Mouse (Mus musculus) layer of hippocampus, adult 9-10 months (tissue): ENCODE measurements around the gene Htatip2.
A peak's percentile ranks its signal among the peaks of the same experiment; 100 is the strongest.

Experiments
- DNase-seq: peaks from one replicate; pipeline ENCODE4 v3.0.0; 2022; ENCODE audit warnings: low spot score

The Htatip2 gene

DNA sequence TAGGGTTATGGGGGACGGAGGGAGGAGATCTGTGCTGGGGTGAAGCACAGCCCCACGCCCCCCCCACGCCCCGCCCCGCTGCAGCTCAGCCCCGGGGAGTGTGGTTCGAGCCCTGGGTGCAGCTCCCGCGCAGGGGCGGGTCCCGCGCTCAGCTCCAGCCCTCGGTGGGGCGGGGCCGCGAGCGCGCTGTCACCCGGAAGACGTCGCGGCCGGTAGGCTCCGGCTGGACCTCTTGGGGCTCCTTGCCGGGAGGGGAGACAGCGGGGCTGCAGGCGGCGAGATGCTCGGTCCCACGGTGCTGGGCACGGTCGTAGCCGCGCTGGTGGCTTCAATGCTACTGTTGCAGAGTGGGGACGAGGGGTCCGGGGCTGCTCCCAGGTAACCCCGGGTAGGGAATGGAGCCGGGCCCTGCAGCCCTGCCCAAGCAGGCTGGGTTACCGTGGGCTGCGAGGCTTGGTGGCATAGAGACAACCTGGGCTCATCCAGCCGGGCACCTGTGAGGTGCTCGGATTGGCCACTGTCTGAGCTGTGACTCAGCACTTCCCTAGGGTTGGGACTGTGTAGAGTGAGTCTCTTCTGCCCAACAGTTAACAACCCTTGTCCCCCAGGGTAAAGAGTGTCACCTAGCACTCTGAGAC is at the start of gene Htatip2:
Htatip2 (plus strand) TSS at position 182 of the 638 bp plus-strand sequence.
- no peak for DNase-seq

DNA sequence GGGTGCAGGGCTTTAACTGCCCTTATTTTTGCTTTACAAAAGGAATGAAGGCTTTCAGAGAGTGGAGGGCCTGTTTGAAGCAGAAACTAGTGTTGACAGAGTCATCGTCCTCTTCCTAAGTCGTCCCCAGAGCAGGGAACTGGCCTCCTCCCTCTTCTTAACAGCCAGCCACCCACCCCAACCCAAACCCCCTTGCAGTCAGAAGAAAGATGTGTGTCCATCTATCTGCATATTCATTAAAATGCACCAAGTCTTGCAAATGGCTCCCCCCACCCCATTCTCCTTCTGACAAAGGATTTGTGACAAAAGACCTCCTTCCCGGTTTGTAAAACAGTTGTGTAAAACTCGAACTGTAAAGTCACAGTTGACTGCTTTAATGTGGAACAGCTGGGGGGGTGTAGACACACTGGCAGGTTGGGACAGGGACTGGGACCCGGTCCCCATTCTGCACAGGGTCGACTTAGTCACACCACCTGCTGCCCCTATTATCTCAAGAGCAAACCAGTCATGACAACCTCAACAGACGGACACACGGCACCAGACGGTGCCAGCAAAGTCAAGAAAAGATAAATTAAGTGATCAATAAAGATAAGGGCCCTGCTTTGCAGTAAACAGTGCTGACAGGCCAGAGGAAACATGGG is 49.4 kb upstream of the Htatip2 start:
- DNase-seq: no peak

DNA sequence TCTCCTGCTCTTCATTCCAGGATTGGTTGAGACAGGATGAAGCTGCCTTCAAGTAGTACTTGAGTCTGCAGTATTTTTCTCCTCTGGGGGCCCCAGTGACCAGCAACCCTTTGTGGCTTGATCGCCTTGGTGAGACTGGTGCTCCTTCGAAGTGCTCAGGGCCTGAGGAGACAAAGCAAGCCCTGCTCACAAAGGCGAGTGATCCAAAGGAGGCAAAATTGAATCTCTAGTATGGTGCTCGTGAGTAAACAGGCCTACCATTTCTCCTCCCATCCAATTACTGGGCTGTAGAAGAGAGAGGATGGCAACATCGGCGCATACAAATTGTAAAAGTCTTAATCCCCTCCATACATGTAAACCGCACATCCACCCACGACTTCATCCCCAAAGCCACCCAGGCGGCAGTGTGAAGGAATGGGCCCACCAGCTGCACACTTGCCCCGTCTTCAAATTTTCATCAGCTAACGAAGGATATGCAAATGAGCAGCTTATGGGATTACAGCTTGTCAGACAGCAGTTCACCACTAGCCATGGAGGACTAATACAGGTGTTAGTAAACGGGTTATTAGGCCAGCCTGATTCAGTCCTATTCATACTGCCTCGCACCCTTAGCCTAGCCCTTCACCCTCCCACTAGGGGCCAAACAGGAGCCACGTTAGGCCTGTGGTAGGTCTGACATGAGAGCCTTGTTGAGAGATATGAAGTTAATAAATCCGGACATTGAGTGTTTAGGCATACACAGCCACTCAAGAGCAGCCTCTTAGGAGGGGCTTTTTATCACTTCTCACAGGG is 40.8 kb upstream of the Htatip2 start:
- no peak for DNase-seq

DNA sequence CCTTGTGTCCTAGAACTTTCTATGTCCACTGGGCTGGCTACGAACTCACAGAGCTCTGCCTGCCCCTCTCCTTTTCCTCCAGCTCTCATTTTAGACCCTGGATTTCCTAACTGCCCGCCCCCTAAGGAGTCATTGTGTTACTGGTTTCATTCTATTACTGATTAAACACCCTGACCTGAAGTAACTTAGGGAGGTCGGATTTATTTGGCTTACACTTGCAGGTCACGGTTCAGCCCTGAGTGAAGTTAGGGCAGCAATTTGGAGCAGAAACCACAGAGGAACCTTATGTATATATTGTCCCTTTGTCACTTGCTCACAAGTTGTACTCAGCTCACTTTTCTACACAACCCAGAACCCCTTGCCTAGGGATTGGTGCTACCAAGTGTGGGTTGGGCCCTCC is 24.6 kb upstream of the Htatip2 start:
- no peak for DNase-seq

DNA sequence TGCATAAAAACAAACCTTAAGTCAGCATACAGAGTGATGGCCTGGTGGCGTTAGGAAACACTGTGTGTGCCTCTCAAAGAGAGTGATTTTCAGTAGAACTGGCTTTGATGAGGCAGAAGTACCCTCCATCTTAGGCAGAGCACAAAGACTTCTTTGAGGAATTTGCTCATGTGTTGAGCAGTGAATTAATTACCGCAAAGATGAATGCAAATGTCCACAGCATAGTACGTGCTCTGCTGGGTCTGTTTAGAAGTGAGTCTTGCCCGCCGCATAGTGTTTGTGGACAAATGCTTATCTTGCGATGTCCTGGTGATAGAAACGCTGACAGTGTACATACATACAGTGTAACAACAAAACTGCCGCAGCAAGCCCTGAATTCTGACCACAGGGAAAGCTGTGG is 19.5 kb upstream of the Htatip2 start:
- no peak for DNase-seq

DNA sequence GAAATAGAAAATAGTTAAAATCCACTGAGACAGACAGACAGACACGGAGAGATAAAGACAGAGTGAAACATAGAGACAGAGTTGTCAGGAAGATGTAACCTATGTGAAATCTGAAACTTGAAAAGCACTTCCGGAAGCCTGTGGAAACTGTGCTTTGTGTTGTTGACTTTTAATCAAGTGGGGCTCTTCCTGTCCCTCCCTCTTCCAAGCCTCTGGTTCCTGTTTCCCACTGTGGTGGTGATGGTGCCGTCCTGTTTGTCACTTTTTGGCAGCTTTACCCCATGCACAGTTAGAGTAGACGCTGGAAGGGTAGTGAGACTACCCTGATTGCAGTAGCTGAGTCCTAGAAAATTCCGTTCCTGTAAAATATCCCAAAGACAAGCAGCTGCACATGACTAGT is 17.4 kb upstream of the Htatip2 start:
- DNase-seq: no peak

DNA sequence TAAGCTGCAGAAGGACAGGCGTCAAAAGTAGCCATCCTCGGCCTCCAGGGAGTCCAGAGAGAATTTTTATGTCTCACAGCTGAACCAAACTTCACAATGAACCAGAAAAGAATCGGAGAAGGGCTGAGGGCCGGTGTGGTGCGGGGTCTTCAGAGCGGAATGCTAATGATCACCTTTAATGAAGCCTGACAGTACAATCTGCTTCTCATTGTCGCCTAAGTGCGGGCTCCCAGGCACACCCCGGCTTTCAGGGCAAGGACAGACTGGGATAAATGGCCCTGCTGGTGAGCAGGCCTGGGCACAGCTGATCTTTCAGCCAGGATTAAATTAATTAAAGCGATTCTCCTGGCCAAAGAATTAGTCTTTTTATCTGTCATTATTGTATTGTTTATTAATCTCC is 17.0 kb upstream of the Htatip2 start:
- no peak for DNase-seq

DNA sequence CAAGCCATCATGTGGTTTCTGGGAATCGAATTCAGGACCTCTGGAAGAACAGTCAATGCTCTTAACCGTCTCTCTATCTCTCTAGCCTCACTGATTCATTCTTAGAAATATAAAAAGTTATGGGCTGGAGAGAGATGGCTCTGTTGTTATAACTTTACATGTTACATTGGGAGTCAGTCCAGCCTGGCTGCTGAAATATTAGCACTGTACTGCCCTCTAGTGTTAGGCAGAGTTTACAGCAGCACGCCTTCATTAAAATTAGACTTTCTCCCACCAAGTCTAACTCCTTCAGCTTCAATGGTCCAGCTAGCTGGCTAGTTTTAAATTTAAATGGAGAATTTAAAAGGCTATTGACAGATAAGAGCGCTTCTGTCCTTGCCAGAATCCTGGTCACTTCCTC is 7.8 kb upstream of the Htatip2 start:
- peak; percentile 38 for DNase-seq

DNA sequence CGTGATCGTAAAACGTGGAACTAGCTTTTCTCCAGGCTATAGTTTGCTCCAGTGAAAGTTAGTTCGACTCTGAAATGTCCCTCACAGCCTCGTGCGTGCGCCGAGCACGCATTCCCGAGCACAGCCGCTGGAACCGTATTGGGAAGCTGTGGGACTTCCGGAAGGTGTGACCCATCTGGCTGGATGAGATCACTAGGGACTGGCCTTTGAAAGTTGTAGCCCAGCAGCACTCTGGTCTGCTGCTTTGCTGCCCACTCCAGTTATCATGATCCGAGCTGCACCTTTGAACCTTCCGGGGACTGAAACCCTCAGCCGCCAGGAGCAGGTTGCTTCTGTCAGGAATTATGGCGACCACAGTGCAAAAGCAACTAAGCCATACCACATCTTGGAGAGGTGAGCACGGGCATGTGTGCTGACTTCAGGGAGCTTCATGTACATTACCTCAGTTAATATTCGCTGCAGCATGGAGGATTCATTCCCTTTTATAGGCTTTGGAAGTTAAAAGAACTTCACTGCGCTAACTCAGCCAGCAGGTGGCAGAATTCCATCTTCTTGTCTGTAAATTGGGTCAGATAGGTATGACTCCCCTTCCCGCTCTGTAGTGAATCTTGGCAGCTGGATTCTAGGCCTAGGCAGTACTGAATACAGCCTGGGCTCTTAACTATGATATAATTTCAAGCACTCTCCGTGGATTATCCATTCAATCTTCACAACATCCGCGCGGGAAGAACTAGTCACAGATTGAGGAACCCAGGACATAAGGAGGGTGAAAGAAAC is 6.0 kb upstream of the Htatip2 start:
- DNase-seq: no peak

DNA sequence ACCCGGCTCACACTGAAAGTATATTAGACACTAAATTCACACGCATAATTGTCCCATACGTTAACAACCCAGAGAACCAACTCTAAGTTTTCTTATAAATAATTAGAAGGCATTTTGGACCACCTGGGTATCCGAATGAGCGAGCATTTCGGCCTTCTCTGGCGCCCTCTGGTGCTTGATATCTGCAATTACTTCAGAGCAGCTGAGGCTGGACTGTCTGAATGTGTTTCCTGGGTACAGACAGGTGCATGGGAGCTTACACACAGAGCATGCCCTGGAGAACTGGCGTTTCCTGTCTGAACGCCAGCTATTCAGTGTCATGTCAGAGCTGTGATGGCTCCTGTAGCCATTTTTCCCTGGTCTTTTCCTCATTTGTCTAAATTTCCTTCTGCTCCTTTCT is 4.1 kb upstream of the Htatip2 start:
- DNase-seq: no peak

DNA sequence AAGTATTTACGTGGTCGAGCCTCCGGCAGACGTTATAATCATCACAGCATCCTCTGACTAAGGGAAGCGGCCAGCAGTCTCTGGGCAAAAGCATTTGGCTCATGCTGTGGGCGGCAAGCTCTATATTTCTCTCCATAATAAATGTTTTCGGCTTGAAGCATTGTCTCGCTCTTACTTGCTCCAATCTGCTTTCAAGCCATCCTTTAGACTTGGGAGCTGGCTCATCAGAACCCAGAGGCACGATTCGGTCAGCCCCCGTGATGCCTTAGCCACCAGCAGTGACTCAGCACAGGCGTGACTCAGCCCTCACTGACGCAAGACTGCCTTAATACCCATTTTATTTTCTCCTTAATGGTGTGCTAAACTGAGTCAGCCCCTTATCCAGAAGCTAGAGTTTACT is 3.7 kb downstream of the Htatip2 start:
- no peak for DNase-seq

DNA sequence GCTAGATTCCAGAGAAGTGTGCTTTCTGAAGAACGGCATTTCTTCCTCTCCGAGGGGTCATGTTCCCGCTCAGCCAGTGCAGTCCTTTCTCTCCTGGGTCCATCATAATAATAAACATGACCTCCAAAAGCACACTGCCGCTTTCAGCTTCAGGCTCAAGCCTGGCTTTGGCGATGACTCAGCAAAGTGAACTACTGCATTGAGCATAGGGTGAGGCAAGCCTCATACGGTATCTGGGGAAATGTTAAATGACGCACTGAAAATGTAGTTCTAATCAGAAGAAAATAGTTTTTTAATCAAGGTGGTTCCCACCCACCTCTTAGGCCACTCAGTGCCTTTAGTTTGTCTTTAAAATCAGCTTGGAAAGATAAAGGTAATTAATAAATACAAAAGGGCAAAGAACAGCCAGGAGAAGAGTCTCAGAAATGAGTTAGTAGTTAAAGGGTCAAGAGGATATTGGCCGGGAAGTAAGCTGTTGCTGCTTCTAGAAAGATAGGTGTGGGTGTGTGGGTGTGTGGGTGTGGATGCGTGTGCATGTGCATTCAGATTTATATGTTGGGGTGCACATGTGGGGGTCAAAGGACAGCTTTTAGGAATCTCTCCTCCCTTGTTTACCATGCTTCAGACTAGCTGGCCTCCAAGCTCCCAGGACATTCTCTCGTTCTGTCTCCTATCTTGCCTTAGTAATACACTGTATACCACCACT is 5.2 kb downstream of the Htatip2 start:
- no peak for DNase-seq

DNA sequence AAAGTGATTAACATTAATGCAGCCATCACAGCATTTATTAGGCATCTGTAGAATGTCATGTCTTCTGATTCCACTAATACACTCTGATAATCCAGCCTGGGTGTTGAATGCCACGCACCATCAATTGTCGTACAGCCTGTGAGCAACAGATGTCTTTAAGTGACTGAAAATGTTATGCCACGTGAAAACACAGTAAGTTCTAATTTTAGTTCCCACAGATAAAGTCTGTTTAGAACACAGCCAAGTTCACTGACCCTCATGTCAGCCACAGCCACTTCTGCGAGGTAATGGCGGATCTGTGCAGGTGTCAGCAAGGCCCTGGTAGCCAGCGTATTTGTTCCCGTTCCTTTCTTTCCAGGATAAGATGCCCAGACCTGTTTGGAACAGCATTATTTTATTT is 7.3 kb downstream of the Htatip2 start:
- no peak for DNase-seq

DNA sequence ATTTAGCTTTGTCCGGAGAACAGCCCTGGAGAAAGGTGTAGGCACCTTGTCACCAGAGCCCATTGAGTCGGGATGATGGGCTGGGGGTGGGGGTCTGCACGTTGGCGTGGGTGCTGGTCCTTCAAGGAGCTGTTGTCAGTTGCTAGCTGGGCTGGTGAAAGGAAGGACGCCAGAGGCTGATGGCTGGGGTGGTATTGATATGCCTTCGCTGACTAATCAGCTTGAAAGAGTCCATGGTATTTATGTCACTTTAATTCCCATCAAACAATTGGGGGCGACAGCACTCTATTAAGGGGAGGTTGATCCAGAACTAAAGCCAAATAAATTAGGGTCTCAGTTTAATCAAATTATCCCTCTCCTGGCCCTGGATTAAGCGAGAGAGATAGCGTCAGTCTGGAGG is 9.6 kb downstream of the Htatip2 start:
- DNase-seq: no peak

DNA sequence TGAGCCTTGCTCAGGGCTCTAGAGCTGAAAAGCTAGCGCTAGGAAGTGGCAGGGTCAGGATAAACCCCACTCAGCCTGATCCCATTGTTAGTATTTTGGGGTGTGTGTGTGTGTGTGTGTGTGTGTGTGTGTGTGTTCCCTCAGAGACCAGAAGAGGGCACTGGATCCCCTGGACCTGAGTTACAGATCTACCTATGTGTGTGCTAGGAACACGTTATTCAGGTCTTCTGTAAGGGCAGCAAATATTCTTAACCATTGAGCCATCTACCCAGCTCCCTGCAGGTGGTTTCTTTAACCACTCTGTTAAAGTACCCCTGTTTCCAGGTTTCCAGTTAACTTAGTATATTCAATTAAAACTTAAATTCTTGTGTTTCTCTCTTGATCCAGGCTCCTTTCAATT is 15.5 kb downstream of the Htatip2 start:
- DNase-seq: no peak

DNA sequence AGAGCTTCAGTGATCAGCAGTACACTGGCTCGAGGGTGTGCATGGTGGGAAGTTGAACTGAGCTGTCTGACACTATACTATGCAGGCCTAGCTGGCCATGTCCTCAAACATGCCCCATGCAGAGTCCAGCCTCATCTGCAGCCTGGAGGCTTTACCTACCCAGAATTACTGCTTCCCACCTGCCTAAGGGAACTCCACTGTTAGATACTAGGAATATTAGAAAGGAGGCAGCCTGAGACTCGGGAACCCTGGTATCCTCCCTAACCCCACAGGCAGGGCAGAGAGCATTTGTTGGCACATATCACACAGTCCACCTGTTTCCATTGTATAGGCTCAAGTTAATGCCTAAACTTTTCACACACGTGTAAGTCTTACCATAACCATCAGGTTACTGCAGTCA is 18.7 kb downstream of the Htatip2 start:
- no peak for DNase-seq

DNA sequence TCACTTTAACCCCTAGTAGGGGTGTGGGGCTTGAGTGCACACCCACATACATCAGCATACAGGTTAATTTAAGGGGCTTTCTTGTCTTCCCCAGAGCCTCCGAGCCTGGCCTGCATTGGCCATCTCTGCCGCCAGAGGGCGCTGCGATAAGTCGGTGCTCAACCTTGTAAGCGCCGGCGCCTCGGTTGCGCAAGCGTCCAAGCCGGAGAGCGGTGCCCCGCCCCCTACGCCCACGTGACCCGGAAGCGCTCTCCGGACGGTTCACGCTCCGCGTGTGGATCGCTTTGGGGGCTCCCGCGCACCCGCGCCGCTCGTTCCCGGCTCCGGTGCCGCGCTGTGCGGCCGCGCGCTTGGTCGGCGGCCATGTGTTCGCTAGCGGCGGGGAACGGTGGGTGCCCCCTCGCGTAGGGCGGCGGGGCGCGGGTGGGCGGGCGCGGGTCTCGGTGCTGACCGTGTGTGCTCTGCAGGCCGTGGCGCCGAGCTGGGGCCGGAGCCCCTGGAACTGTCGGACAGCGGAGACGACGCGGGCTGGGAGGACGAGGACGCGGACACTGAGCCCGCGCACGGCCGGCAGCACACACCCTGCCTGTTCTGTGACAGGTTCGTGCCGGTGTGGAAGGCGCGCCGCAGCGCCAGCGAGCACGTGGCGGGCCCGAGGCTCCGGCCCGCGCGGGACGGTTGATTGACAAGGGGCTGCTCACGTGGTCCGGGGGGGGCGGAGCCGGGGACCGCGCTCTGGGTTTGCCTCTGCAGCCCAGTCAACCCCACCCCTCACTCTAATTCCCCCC is 19.4 kb downstream of the Htatip2 start, which contains the start of gene Prmt3:
Prmt3 (plus strand) TSS at position 233 of the 788 bp plus-strand sequence.
- peak; percentile 90 for DNase-seq

DNA sequence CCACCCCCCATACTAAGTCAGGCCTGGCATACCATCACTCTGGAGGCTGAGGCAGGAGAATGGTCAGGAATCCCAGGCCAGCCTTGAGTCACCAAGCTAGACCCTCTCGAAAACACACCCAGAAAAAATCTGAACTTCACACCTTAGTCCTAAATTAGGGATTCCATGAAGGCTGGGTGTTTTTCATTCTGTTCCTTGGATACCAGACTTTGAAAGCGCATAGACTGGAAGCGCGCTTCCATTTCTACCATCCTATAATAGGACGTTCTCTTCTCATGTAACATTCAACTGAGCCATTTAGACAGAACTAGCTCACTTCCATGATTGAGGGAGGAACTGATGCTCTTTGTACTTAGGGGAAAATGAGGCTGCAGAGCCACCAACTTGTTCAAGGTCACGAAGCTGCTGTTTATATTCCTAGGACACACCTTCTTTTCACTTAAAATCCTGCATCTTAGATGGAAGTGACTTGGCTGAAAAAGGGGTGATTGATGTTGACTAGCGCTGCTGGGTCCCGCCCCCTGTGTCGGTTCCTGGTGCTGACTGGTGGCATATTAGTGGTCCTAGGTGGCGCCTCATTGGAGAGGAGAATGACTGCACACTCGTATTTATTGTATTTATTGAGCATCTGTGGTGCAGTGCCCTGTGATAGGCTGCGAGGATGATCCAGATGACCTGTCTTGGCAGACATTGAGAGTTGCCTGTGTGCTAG is 20.1 kb downstream of the Htatip2 start:
- no peak for DNase-seq

DNA sequence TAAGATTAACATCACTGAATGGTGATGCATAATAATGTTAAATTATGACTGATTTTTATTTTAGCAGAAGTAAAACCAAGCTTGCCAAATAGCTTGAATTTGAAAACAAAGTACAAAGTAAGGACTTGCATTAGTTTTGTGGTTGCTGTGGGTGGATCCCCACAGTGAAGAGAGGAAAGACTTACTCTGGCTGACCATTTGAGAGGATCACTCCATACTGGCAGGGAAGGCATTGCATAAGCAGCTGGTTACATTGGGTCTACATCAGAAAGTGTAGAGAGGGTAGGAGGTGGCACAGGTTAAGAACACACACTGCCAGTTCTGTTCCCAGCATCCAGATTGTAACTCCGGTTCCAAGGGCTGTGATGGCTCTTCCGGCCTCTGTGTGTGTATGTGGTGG is 24.1 kb downstream of the Htatip2 start:
- no peak for DNase-seq

DNA sequence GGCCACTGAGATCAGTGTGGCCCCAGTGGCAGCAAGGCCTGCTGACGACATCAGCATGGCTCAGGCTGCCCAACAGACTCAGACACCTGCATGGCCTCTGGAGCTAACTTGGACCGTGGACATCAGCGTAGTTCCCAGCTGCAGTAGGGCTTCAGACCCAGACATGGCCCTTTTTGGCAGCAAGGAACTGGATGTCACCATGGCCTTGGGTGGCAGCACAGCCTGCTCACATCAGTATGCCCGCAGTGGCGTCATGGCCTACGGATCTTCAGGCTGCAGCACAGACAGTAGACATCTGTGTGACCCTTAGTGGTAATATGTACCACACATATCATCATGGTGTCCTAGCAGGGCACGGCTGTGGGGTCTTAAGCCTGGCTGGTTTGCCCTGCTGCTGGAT is 26.2 kb downstream of the Htatip2 start:
- no peak for DNase-seq
